Mouse (Mus musculus) bone marrow macrophage, adult 2 months (primary cell): ENCODE data around the gene A730049H05Rik. TPM values are rescaled to one million over a fixed set of nuclear protein-coding genes. Genes with fewer than 3 reads are reported as not detected.
A peak's percentile ranks its signal among the peaks of the same experiment; 100 is the strongest.

ENCODE experiments used
- H3K27ac ChIP-seq: 2 replicates; pipeline ENCODE4 v1.5.1; 2012; ENCODE audit warnings: low read depth, low read length; ENCODE audit not compliant: insufficient read depth
- H3K4me1 ChIP-seq: 2 replicates; pipeline ENCODE4 v1.6.1; 2012; ENCODE audit warnings: low read length; ENCODE audit not compliant: control insufficient read depth, insufficient read depth
- H3K4me3 ChIP-seq: 2 replicates; pipeline ENCODE4 v1.5.1; 2012; ENCODE audit warnings: mild to moderate bottlenecking, low read length, moderate library complexity; ENCODE audit not compliant: insufficient read depth
- CTCF ChIP-seq: IDR thresholded peaks from 2 replicates; pipeline ENCODE4 v1.5.1; 2012; ENCODE audit warnings: low read depth, mild to moderate bottlenecking, low read length, moderate library complexity
- POLR2A ChIP-seq: IDR thresholded peaks from 2 replicates; pipeline ENCODE4 v1.6.1; 2012; ENCODE audit warnings: mild to moderate bottlenecking, low read depth, low read length, borderline replicate concordance
- polyA plus RNA-seq: library from polyadenylated mRNA; stranded (reverse); fragments of >200 nt; gene quantifications from 2 replicates; pipeline ENCODE4 v1.2.4, GENCODE M21; 2012; ENCODE audit not compliant: missing spikeins, insufficient read depth, insufficient read length

The A730049H05Rik gene
- polyA plus RNA-seq: not detected in 2 replicates

DNA sequence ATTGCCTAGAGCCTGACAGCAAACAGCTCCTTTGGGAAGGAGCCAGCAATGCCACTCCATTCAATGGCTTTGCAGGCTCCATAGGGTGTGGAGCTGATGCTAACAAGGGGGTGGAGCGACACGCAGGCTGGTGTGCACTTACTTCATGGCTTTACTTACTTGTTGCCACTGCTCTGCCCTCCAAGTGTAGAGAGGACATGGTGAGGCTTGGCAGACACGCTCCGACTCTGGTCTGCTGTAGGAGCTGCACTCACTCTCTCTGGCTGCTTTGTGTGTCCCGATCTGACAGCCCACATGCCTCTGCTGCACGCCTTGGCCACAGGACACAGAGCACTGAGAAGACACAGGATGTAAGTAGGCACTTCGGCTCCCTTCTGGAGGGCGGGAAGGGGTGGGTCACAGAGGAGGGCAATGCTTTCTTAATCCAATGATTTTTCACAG, at the start of gene A730049H05Rik:
TSS of gene A730049H05Rik (plus strand) at position 168 of the 441 bp plus-strand sequence.
- no peak within 1 kb of the TSS for H3K4me3 ChIP-seq
- H3K4me1 ChIP-seq: no peaks in the 10 kb centered on the region
- no peak within 1 kb of the TSS for H3K27ac ChIP-seq
- no peak for TF ChIP-seq POLR2A
- no peak for TF ChIP-seq CTCF

DNA sequence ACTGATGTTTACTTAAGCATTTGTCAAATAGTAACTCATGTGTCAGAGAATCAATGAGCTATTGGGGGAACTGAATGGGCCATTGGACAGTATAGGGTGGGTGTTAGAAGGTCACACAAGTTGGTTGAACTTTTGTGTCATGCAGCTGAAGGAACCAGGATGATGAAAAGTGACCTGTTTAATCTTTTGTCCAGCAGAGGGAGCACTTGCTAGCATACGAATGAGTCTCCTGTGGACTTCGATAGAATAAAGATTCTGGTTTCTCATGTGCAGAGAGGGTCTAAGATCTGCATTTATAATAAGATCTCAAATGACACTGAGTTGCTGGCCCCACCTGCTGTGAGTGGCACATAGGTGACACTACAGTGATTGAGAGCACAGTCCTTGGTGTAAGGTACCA, 39.9 kb upstream of the A730049H05Rik start:
- H3K27ac ChIP-seq: no peak overlapping the region
- H3K4me3 ChIP-seq: no peak overlapping the region
- TF ChIP-seq POLR2A (no peak), CTCF (no peak)
- no peaks in the 10 kb centered on the region for H3K4me1 ChIP-seq

GRCm38 (mm10) chr6:92779140-92779934, 36.9 kb upstream of the A730049H05Rik start:
- TF ChIP-seq CTCF (no peak), POLR2A (no peak)
- Histone ChIP-seq H3K27ac (no peak overlapping the region), H3K4me3 (no peak overlapping the region), H3K4me1 (no peaks in the 10 kb centered on the region)

DNA sequence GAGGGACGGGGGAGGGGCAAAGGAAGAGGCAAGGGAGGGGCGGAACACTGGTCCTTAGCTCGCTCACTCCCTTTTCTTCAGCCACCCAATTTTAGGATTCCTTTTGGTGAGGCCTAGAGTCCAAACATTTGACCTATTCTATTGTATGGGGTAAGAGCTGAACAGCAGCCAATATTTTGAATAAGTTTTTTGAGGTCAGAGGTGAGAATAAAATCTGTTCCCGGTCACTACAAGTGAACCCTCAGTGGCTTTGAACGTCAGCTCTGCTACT, 36.4 kb upstream of the A730049H05Rik start:
- H3K4me1 ChIP-seq: no peaks in the 10 kb centered on the region
- no peak for TF ChIP-seq CTCF
- no peak for TF ChIP-seq POLR2A
- H3K27ac ChIP-seq: no peak overlapping the region
- H3K4me3 ChIP-seq: no peak overlapping the region

GRCm38 (mm10) chr6:92781446-92781845, 34.8 kb upstream of the A730049H05Rik start:
- H3K27ac ChIP-seq: no peak overlapping the region
- TF ChIP-seq POLR2A (no peak), CTCF (no peak)
- no peak overlapping the region for H3K4me3 ChIP-seq
- H3K4me1 ChIP-seq: no peaks in the 10 kb centered on the region

DNA sequence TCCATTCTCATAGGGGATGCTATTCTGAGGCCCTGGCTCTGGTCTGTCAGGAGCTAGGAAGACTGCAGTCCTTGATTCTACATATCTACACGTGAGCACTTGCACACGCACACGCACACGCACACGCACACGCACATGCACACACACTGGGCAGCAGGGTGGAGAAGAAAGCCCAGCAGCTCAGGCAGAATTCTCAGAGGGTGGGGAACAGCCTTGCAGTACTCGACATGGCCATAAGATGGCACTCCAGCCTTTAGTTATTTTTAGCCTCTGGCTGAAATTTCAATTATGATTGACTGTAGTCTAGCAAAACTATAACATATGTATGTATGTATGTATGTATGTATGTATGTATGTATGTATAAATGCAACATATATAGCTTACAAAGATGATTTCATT, 31.5 kb upstream of the A730049H05Rik start:
- no peaks in the 10 kb centered on the region for H3K4me1 ChIP-seq
- H3K27ac ChIP-seq: no peak overlapping the region
- TF ChIP-seq CTCF: no peak
- no peak for TF ChIP-seq POLR2A
- H3K4me3 ChIP-seq: no peak overlapping the region

DNA sequence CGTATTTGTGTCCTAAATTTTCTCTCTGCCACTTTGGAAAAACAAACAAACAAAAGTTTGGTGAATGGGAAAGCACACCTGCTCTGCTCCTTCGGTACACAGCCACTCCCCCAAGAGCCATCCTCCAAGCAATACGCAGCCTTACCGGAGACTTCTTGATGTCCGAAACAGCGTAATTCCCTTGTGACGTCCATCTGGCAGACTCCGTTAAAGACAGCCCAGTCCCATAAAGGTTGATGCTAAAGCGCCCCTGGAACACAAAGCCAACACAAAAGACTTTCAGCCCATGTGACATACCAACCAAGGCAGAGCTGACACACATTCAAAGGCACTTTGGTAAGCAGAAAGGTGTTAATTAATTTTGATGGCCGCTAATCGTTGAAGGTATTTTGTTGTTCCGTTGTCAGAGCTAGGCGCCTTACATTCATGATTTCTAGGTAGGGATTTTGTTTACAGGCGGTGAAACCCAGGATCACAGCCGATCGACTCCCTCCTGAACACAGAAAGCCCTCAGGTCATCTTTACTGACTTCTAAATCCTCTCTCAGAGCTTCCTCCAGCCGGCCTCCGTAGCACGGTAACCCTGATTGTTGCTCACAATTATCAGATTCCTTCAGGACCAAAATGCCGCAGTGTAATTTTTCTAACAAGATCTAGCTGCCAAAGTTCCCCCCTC, 29.4 kb upstream of the A730049H05Rik start:
- TF ChIP-seq CTCF (no peak), POLR2A (no peak)
- Histone ChIP-seq H3K4me3 (no peak overlapping the region), H3K4me1 (no peaks in the 10 kb centered on the region), H3K27ac (no peak overlapping the region)

GRCm38 (mm10) chr6:92787376-92787712, 28.9 kb upstream of the A730049H05Rik start:
- Histone ChIP-seq H3K4me1 (no peaks in the 10 kb centered on the region), H3K4me3 (no peak overlapping the region), H3K27ac (no peak overlapping the region)
- TF ChIP-seq CTCF: peak; percentile 14; the same call in 1 of the 2 replicates
- TF ChIP-seq POLR2A: no peak

- H3K27ac ChIP-seq: no peak overlapping the region
- TF ChIP-seq POLR2A: no peak
- no peak for TF ChIP-seq CTCF
- no peaks in the 10 kb centered on the region for H3K4me1 ChIP-seq
- H3K4me3 ChIP-seq: no peak overlapping the region
These were observed 22.5 kb upstream of the A730049H05Rik start for GRCm38 (mm10) chr6:92793804-92794203.

- TF ChIP-seq CTCF: no peak
- no peak for TF ChIP-seq POLR2A
- H3K4me1 ChIP-seq: no peaks in the 10 kb centered on the region
- H3K27ac ChIP-seq: no peak overlapping the region
- H3K4me3 ChIP-seq: no peak overlapping the region
These were observed 14.8 kb upstream of the A730049H05Rik start for GRCm38 (mm10) chr6:92801462-92801861.
